Mouse (Mus musculus) layer of hippocampus, postnatal 36 days (tissue): Measurements from ENCODE around the gene Drap1. TPM values are rescaled to one million over a fixed set of nuclear protein-coding genes. Genes with fewer than 3 reads are reported as not detected.
"Not testable (repeated sequence)": the region's sequence is repeated elsewhere in the genome, so short reads cannot be mapped to it uniquely, and the experiment has no call there.

ENCODE experiments used
- DNase-seq, 2 experiments: peaks; one replicate each; pipeline ENCODE4 v3.0.0; 2022
- total RNA-seq, 2 experiments: library from RNA; stranded (reverse); gene quantifications; 2 replicates each; pipeline ENCODE4 v1.2.3; 2021

Gene Drap1
- total RNA-seq, 2 experiments from 2014 or later, result 291 to 298 TPM

GRCm38 (mm10) chr19:5419630-5420029, 5.1 kb downstream of the Drap1 start:
- DNase-seq, result no peak

DNA sequence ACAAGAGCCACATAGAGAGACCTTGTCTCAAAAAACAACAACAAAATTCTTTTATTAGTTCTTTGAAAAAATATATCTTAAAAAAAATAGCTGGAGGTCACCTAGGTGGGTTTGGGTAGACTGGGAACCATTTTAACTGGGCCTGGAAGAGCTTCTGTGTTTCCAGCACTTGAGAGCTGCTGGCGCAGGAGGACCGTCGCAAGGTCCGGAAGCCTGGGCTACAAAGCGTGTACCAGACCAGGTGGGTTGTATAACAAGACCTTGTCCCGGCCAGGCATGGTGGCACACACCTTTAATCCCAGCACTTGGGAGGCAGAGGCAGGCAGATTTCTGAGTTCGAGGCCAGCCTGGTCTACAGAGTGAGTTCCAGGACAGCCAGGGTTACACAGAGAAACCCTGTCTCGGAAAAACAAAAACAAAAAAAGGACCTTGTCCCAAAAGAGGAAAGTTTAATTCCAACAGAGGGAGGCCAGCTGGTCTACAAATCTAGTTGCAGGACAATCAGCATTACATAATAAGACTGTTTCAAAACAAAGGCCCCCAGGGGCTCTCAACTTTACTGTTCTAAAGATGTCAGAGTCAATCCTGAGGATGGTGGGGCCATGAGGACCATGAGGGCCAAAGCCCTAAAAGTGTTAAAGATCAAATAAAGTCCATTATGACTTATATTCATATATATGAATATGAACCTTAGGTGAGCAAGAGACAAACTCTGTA, 5.9 kb downstream of the Drap1 start:
- no peak for DNase-seq

DNA sequence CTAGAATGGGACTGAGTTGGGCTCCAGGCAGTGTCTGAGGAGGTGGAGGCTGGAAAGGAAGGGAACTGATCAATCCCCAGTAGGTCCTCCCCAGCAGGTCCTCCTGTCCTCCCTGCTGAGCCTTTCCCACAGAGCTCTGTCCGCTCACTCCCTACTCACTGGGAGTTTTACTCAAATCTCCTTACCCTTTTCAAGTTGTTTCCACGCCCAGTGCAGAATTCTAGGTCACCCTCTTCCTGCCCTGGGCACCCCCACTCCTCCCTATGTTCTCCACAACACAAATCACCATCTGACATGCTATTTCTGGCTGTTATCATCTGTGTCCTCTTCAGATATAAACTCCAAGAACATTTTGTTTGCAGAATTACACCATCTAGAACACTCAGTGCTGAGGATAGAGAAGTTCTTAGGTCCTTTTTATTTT, 10.2 kb downstream of the Drap1 start:
- DNase-seq, result peak in 1 of 2 experiments; percentile 27

GRCm38 (mm10) chr19:5413840-5414239, 10.9 kb downstream of the Drap1 start:
- no peak for DNase-seq

DNA sequence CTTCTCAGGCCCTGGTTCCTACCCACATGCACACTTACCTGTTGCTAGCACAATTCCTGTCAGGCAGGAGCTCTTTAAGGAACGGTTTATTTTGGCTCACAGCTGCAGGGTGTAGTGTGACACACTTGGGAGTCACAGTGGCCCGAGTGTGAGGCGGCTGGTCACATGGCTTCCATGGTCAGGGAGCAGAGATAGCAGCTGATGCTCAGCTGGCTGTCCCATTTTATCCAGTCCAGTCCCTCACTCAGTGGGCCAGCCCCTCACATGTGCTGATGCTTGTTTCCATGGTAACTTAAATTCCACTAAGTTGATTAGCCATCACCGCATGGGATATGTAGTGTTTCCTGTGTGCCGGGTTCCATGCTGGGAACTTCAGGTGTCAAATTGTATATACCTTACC, 12.8 kb downstream of the Drap1 start:
- DNase-seq, result no peak

- no peak for DNase-seq
These were observed 14.1 kb downstream of the Drap1 start for GRCm38 (mm10) chr19:5410641-5411040.

GRCm38 (mm10) chr19:5409068-5409467, 15.7 kb downstream of the Drap1 start:
- DNase-seq, result no peak

GRCm38 (mm10) chr19:5408057-5409001, 16.4 kb downstream of the Drap1 start:
- DNase-seq, result no peak

DNA sequence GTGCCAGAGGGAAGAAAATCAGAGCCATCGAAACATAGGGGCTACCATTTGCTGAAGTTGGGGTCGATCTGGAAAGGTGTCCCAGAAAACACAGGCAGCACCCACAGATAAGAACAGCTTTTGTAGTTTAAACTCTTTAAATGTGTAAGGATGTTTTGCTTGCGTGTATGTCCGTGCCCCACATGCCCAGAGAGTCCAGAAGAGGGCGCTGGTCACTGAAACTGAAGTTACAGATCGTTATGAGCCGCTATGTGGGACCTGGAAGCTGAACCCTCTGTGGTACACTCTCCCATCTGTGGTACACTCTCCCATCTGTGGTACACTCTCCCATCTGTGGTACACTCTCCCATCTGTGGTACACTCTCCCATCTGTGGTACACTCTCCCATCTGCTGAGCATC, 17.6 kb downstream of the Drap1 start:
- DNase-seq, result peak in 1 of 2 experiments; percentile 35

- DNase-seq, result not testable (repeated sequence)
These were observed 18.1 kb downstream of the Drap1 start for GRCm38 (mm10) chr19:5406531-5407126.

GRCm38 (mm10) chr19:5405924-5406323, 18.9 kb downstream of the Drap1 start:
- no peak for DNase-seq

GRCm38 (mm10) chr19:5402293-5402692, 22.5 kb downstream of the Drap1 start, which contains the start of gene Tsga10ip:
Tsga10ip (minus strand) TSS chr19:5402526.
- no peak for DNase-seq

DNA sequence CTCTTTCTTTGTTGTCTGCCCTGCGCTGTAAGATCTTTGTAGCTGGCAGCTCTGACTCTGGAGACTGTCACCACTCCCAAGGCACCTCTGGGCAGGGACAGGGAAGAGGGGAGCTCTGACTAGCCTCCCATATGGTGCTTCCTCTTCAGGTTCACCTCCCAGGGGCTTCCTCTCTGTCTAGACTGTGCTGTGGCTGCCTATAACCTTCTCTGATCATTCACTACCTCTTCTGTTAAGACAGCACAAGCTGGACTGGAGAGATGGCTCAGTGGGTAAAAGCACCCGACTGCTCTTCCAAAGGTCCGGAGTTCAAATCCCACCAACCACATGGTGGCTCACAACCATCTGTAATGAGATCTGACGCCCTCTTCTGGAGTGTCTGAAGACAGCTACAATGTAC, 23.7 kb downstream of the Drap1 start:
- not testable (repeated sequence) for DNase-seq

DNA sequence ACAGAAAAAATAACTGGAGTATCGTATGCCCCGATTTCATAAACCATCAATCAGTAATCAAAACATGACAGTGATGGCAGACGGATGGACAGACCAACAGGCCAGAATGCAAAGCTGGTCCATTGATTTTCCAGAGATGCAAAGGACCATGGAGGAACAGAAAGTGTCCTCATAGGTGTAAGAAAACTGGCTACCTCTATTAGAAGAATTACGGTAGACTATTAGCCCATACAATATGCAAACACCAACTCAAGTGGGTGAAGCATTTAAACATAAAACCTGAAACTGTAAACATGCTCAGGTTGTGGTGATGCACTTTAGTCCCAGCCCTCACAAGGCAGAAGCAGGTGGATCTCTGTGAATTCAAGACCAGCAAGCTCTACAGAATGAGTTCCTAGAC, 29.4 kb downstream of the Drap1 start:
- no peak for DNase-seq

DNA sequence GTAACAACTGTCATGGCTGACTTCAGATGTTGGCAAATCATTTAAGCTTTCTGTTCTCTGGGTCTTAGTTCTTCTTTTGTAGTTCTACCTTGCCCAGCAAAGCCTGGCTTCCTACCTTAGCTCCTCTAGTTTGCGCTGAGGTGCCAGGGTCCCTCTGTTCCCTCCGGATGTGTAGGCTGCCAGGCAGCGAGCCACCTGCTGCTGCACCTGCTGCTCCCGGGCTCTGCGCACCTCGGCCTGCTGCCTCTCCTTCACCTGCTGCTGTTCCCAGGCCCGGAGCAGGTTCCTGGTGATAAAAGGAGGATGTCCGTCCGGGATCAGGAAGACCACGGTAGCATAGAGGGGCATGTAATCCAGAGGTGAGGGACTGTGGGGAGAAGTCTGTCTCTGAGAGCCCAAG, 30.6 kb downstream of the Drap1 start:
- DNase-seq, result no peak

- DNase-seq, result no peak
These were observed 31.9 kb downstream of the Drap1 start for GRCm38 (mm10) chr19:5392892-5393291.

DNA sequence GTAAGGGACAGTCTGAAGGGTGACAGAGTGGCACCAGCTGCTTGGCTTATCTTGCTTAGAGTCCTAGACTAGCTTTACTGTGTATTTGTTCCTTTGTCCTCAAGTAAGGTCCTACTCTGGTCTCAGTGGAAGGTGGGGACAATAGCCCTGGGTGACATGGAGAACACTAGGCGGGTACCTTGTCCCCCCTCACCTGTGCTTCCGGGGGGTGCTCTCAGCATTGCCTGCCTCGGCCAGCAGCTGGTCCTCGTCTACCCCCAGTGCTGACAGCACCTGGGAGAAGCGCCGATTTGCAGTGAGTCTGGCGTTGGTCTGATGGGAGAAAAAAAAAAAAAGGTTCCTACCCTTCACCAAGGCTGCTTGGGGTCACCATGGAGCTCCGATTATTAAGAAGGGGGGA, 34.4 kb downstream of the Drap1 start:
- no peak for DNase-seq

- no peak for DNase-seq
These were observed 35.1 kb downstream of the Drap1 start for GRCm38 (mm10) chr19:5389647-5390046.

DNA sequence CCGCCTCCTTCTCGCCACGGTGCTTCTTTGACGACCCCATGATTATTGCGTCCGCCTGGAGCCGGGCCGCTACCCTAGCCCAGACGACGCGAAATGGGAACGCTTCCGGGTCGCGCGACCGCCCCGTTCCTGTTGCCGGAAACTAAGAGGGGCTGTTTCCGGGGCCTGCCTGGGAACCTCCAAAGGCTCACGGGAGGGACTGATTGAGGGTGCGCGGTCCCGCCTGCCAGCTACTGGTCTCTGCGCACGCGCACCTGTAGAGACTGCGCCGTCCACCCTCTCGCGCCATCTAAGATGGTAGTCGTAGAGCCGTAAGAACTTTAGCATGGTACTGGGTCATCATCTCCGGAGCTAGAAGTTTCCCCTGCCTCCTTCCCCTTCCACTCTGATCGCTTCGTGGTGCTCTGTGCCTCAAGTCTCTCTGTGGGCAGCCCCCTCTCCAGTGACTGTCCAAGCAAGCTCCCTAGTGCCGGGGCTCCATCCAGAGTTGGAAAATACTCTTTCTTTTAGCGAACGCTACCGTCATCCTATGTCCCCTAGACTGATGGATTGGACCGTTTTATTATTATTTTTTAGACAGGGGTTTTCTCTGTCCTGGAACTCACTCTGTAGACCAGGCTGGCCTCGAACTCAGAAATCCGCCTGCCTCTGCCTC, 36.1 kb downstream of the Drap1 start, which contains the start of gene Sart1:
TSS of gene Sart1 (minus strand) at position 116 of the 655 bp plus-strand sequence.
- DNase-seq, result peak; percentile 94 to 95

- DNase-seq, result no peak
These were observed 36.8 kb downstream of the Drap1 start for GRCm38 (mm10) chr19:5388011-5388441.

DNA sequence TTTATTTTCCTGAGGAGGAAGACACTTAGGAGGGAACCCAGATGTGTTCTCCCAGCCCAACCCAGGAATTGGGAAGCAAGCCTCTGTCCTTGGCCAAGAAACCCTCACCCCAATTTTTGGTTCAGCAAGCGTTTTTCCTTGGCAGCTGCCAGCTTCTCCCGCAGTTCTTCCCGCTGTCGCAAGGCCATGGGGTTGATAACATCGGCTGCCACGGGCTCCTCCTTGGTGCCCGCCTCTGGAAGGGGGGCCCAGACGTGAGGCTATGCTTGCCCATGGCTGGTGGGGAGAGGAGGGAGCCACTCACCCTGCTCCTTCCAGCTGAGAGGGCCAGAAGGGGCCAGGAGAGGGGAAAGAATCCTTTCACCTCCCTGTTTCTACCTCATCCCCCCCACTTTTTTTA, 40.1 kb downstream of the Drap1 start:
- DNase-seq, result no peak

DNA sequence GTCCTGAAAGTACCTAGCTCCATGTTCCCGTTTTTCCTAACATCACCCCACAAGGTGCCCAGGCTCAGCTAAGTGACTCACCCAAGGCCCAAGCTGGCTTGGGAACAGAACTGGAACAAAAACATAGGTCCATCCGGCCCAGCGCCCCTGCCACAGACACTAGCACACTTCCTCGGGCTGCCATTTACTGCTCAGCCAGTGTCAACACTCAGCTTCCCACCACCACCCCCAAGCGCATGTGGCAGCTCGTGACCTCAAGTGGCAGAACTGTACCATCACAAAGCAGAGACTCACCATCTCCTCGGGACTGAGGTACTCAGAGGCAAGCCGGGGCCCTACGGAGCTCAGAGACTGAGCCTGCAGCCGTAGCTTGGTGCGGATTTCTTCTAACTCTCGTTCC, 41.5 kb downstream of the Drap1 start:
- DNase-seq, result no peak
